Mouse (Mus musculus) left cerebral cortex, adult 2 months (tissue): ENCODE measurements around the gene Tulp1. TPM values are rescaled to one million over a fixed set of nuclear protein-coding genes. Genes with fewer than 3 reads are reported as not detected.

Experiments used
- DNase-seq, 2 experiments: peaks; one replicate each; pipeline ENCODE4 v3.0.0; 2021 to 2022; ENCODE audit warnings: low spot score in 2 of 2, mixed read lengths in 1 of 2; ENCODE audit errors: extremely low spot score in 1 of 2
- H3K27ac ChIP-seq: fragments of 200-600 bp; 2 replicates; pipeline ENCODE4 v1.8.1; 2022
- H3K4me3 ChIP-seq: fragments of 200-600 bp; 2 replicates; pipeline ENCODE4 v1.8.1; 2022
- CTCF ChIP-seq: fragments of 200-600 bp; IDR thresholded peaks from 2 replicates; pipeline ENCODE4 v1.8.1; 2022; ENCODE audit warnings: antibody characterized with exemption, mild to moderate bottlenecking, moderate library complexity
- intact Hi-C: fragments of 180-260 bp; cut with DNase I; formaldehyde crosslinking; loops from one replicate; pipeline ENCODE4 v1.15.1; 2025
- total RNA-seq, 2 experiments: library from RNA; stranded (reverse); gene quantifications; 2 replicates each; pipeline ENCODE4 v1.2.3; 2021

Tulp1 gene
- total RNA-seq, 2 experiments from 2014 or later = not detected

- intact Hi-C loops = no loop called here
- no peak for DNase-seq
- H3K27ac ChIP-seq = no peak overlapping the region
- TF ChIP-seq CTCF = no peak
- H3K4me3 ChIP-seq = no peak overlapping the region
These were observed 43.3 kb downstream of the Tulp1 start for GRCm38 (mm10) chr17:28321700-28322099.

GRCm38 (mm10) chr17:28317725-28318124, 47.3 kb downstream of the Tulp1 start:
- intact Hi-C loops = no loop called here
- Histone ChIP-seq H3K27ac (no peak overlapping the region), H3K4me3 (no peak overlapping the region)
- TF ChIP-seq CTCF = no peak
- no peak for DNase-seq

GRCm38 (mm10) chr17:28317091-28317490, 47.9 kb downstream of the Tulp1 start:
- no peak for TF ChIP-seq CTCF
- Histone ChIP-seq H3K4me3 (no peak overlapping the region), H3K27ac (no peak overlapping the region)
- no peak for DNase-seq
- intact Hi-C loops = no loop called here

- H3K4me3 ChIP-seq = no peak overlapping the region
- TF ChIP-seq CTCF = no peak; the same call in none of the 2 replicates
- intact Hi-C loops = no loop called here
- H3K27ac ChIP-seq = no peak overlapping the region
- no peak for DNase-seq
These were observed 48.5 kb downstream of the Tulp1 start for GRCm38 (mm10) chr17:28316476-28316875.

- Histone ChIP-seq H3K4me3 (no peak overlapping the region), H3K27ac (no peak overlapping the region)
- DNase-seq = no peak
- TF ChIP-seq CTCF = no peak
- intact Hi-C loops = no loop called here
These were observed 49.3 kb downstream of the Tulp1 start for GRCm38 (mm10) chr17:28315611-28316160.

- DNase-seq = no peak
- Histone ChIP-seq H3K4me3 (peak overlapping the region; percentile 74), H3K27ac (peak overlapping the region; percentile 62)
- no peak for TF ChIP-seq CTCF
- intact Hi-C loops = no loop called here
These were observed 51.2 kb downstream of the Tulp1 start for GRCm38 (mm10) chr17:28313880-28314225.

GRCm38 (mm10) chr17:28313212-28313879, 51.7 kb downstream of the Tulp1 start, which contains the start of gene Fance:
Fance (plus strand) TSS chr17:28313519.
- intact Hi-C loops = no loop called here
- DNase-seq = peak; percentile 85 to 93
- Histone ChIP-seq H3K4me3 (peak within 1 kb of the TSS; percentile 74), H3K27ac (peak within 1 kb of the TSS; percentile 62)
- no peak; the same call in 1 of the 2 replicates for TF ChIP-seq CTCF

GRCm38 (mm10) chr17:28312232-28313211, 52.5 kb downstream of the Tulp1 start:
- TF ChIP-seq CTCF = peak; percentile 30
- DNase-seq = no peak
- Histone ChIP-seq H3K4me3 (peak overlapping the region; percentile 74), H3K27ac (no peak overlapping the region)
- intact Hi-C loops = no loop called here

- Histone ChIP-seq H3K4me3 (no peak overlapping the region), H3K27ac (no peak overlapping the region)
- intact Hi-C loops = no loop called here
- no peak for TF ChIP-seq CTCF
- no peak for DNase-seq
These were observed 53.5 kb downstream of the Tulp1 start for GRCm38 (mm10) chr17:28311366-28312132.

GRCm38 (mm10) chr17:28310831-28311230, 54.2 kb downstream of the Tulp1 start:
- intact Hi-C loops = no loop called here
- no peak overlapping the region for H3K27ac ChIP-seq
- H3K4me3 ChIP-seq = no peak overlapping the region
- TF ChIP-seq CTCF = no peak; the same call in 1 of the 2 replicates
- no peak for DNase-seq
